Mouse (Mus musculus): ENCODE data around the gene Ap1s2.

Ap1s2 gene

DNA sequence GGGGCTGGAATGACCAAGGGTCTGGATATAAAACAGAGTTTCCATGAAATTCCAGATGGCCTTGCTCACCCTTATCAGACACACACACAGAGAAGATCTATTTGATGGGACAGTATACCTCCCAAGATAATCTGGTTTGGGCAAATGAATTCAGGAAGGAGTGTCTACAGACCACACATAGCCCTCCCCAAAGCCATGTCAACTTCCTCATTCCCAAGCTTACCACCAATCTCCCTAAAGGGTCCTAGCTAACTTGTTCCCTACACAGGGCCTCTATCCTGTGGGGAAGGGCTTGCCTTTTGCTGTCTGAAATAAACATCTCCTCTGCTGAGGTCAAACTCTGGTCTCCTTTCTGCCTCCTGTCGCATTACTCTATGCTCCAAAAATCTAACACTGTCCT is 72.3 kb downstream of the Ap1s2 start:
- DNase-seq (ENCODE audit: low spot score in 2 of 2), result no peak

DNA sequence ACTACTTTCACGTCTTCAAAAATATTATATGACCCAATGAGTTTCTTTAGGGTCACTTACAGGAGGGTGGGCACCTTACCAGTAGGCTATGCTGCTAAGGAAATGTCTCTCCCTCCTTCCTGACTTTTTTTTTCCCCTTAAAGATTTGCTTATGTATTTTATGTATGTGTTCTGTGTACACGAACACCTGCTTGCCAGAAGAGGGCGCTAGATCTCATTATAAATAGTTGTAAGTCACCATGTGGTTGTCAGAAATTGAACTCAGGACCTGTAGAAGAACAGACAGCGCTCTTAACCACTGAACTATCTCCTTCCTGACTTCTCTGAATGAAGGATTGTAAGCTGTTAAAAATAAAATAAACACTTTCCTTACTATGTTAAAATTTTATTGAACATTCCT is 72.7 kb downstream of the Ap1s2 start:
- DNase-seq (ENCODE audit: low spot score in 2 of 2), result no peak

DNA sequence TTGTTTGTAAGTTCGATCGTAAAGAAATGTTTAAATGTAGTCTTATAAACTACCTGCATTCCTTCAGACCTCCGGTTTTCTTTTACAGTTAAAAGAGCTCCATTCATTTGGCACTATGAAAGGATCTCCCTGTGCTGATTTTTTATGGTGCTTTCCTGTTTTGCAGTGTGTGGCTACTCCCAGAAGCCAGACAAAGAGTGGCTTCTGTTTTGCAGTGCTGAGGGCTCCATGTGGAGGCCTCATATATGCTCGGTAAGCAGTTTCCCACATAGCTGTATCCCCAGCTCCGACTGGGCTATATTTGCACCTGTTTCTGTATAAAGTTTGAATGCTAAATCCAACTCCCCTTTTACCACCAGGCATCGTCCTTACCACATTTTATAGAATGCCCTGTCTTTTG is 73.3 kb downstream of the Ap1s2 start:
- no peak for DNase-seq (ENCODE audit: low spot score in 2 of 2)

All from heart, adult 9 months (tissue).